Mouse (Mus musculus): ENCODE results near the gene 2510002D24Rik. TPM values are rescaled to one million over a fixed set of nuclear protein-coding genes. Genes with fewer than 3 reads are reported as not detected.

The 2510002D24Rik gene
- polyA plus RNA-seq (2012; ENCODE audit: low replicate concordance) = 40.8 and 125 TPM in 2 replicates

DNA sequence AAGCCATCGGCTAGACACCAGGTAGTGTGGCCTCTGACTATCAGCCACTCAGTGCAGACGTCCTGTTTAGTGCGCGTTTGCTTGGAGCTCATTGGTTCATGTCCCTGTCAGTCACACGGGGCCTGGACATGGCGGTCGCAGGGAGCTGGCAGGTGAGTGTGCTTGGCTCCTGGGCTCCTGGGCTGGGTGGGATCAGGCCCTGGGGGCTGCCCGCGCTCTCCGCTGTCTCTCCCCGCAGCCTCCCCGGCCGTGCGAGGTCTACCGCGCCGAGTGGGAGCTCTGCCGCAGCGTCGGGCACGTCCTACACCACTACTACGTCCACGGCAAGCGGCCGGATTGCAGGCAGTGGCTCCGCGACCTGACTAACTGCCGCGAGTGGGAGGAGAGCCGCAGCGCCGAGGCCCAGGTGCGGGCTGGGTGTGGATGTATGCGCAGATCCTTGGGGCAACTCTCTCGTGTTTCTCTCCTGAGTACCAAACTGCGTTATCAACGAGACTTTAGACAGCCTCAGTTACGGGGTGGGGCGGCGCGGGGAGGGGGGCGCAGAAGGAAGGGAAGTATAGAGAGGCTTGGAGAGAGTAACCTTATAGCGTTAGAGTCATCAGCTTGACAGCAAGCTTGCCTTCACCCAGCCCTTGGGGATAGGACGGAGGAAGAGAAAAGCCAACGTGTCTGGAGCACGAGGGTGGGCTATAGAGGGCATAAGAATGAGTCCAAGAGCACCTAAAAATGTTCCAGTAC is at the start of gene 2510002D24Rik, which contains the start of gene Gm28539:
2510002D24Rik (plus strand) TSS at position 111 of the 741 bp plus-strand sequence.
Gm28539 (plus strand) TSS at position 117 of the 741 bp plus-strand sequence.

DNA sequence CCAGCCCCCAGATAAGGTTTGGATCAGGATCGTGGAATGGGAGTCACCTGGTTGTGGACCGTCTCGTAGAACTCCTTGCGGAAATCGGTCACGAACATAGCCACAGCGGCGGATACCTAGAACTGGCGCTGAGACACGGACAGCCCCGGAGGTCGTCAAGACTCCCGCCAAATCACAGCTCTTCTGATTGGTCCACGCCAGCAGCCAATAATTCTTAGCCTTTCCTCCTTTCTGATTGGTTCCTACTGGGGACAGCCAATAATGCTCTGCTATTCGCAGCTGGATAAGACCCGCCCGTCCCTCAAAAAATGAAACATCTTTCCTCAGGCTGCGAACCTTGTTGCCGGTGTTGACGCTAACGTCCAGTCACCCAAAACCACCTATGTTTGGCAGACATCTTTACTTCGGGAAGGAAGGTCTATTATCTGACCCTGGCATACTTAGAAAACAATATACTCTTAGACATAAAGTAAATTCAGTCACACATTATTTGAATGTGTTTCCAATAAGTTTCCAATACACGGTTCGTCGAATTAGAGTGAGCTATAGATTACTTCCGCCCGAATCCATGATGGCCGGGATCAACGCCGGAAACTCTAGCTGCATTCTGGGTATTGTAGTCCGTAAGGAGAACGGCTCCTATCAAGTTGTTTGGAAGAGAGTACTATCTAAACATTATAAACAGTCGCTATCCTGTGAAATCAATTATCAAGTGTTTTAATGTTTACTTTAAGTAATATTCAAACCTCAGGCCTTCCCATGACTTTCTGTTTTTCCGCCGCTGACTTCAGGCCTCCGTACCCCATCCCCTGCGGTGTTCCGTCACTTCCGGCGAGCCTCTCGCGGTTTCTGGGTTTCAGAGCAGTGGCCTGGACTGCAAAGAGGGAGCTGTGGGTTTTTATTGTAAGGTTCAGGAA is 24.7 kb upstream of the 2510002D24Rik start, which contains the start of the genes Ufd1 and Cdc45:
Ufd1 (plus strand) TSS at position 312 of the 917 bp plus-strand sequence.
Cdc45 (minus strand) TSS at position 520 of the 917 bp plus-strand sequence.

GRCm38 (mm10) chr16:18876442-18877308 is 40.3 kb downstream of the 2510002D24Rik start, which contains the start of the genes Mrpl40 and Hira:
Gene Mrpl40, minus strand, starts transcription at chr16:18876862.
Gene Hira, plus strand, starts transcription at chr16:18877037.

Other genes with a start within 250 kb of the 2510002D24Rik start
- not detected in 2 replicates for gene Tbx1, start 245.9 kb upstream of the 2510002D24Rik start, polyA plus RNA-seq (2012; ENCODE audit: low replicate concordance)
- 5.8 and 10.0 TPM in 2 replicates for gene Gp1bb, start 214.2 kb upstream of the 2510002D24Rik start, polyA plus RNA-seq (2012; ENCODE audit: low replicate concordance)
- 0.24 and 2.6 TPM in 2 replicates for gene Gm49601, start 210.2 kb upstream of the 2510002D24Rik start, polyA plus RNA-seq (2012; ENCODE audit: low replicate concordance)
- gene Sept5, start 206.6 kb upstream of the 2510002D24Rik start, polyA plus RNA-seq (2012; ENCODE audit: low replicate concordance) = 1.3 and 3.1 TPM in 2 replicates
- gene Cldn5, start 59.7 kb upstream of the 2510002D24Rik start, polyA plus RNA-seq (2012; ENCODE audit: low replicate concordance) = 0.22 and 8.6 TPM in 2 replicates
- 7.7 and 16.1 TPM in 2 replicates for gene Ufd1, start 24.8 kb upstream of the 2510002D24Rik start, polyA plus RNA-seq (2012; ENCODE audit: low replicate concordance)
- gene Cdc45, start 24.6 kb upstream of the 2510002D24Rik start, polyA plus RNA-seq (2012; ENCODE audit: low replicate concordance) = 1.8 and 5.9 TPM in 2 replicates
- gene Gm28539, start within 50 bp of the 2510002D24Rik start, polyA plus RNA-seq (2012; ENCODE audit: low replicate concordance) = not detected in 2 replicates
- 11.0 and 11.7 TPM in 2 replicates for gene Mrpl40, start 40.3 kb downstream of the 2510002D24Rik start, polyA plus RNA-seq (2012; ENCODE audit: low replicate concordance)
- 10.7 and 13.1 TPM in 2 replicates for gene Hira, start 40.5 kb downstream of the 2510002D24Rik start, polyA plus RNA-seq (2012; ENCODE audit: low replicate concordance)